Mouse (Mus musculus): Measurements from ENCODE around the gene Nos1ap. TPM values are rescaled to one million over a fixed set of nuclear protein-coding genes. Genes with fewer than 3 reads are reported as not detected.

Nos1ap gene
- polyA plus RNA-seq, 1 experiment from 2014 or later, result 26.9 TPM

GRCm38 (mm10) chr1:170495538-170496183 lies 94.0 kb downstream of the Nos1ap start:
- Histone ChIP-seq H3K36me3 (ENCODE audit: control insufficient read depth, insufficient read depth) (no peaks in the 10 kb centered on the region), H3K9me3 (ENCODE audit: control insufficient read depth, low read length) (no peaks in the 10 kb centered on the region), H3K4me1 (replicated peaks; ENCODE audit: control insufficient read depth, insufficient read depth, low read length) (no peaks in the 10 kb centered on the region), H3K27ac (ENCODE audit: low read length) (no peak overlapping the region), H3K27me3 (replicated peaks; ENCODE audit: control insufficient read depth, insufficient read depth, low read length) (no peaks in the 10 kb centered on the region), H3K4me2 (ENCODE audit: low read length) (no peak overlapping the region), H3K9ac (replicated peaks; ENCODE audit: low read depth, low read length) (no peak overlapping the region), H3K4me3 (replicated peaks; ENCODE audit: low read length) (no peak overlapping the region)
- no peak for ATAC-seq
- WGBS, result 73% methylated on average over 13 of the region's 13 CpGs

- Histone ChIP-seq H3K4me2 (ENCODE audit: low read length) (no peak overlapping the region), H3K9ac (replicated peaks; ENCODE audit: low read depth, low read length) (no peak overlapping the region), H3K9me3 (ENCODE audit: control insufficient read depth, low read length) (no peaks in the 10 kb centered on the region), H3K27me3 (replicated peaks; ENCODE audit: control insufficient read depth, insufficient read depth, low read length) (no peaks in the 10 kb centered on the region), H3K4me3 (replicated peaks; ENCODE audit: low read length) (no peak overlapping the region), H3K27ac (ENCODE audit: low read length) (peak overlapping the region; percentile 24; the same call in 1 of the 2 replicates), H3K4me1 (replicated peaks; ENCODE audit: control insufficient read depth, insufficient read depth, low read length) (no peaks in the 10 kb centered on the region; the same call in 1 of the 2 replicates), H3K36me3 (ENCODE audit: control insufficient read depth, insufficient read depth) (no peaks in the 10 kb centered on the region)
- peak; percentile 46; the same call in 1 of the 2 replicates for ATAC-seq
- WGBS, result 39% methylated on average over 2 of the region's 2 CpGs
Observed at GRCm38 (mm10) chr1:170492527-170492926, 97.1 kb downstream of the Nos1ap start.

- no peak for ATAC-seq
- H3K4me2 ChIP-seq (ENCODE audit: low read length), result no peak overlapping the region
- no peak overlapping the region for H3K4me3 ChIP-seq (replicated peaks; ENCODE audit: low read length)
- no peak overlapping the region for H3K9ac ChIP-seq (replicated peaks; ENCODE audit: low read depth, low read length)
- H3K27ac ChIP-seq (ENCODE audit: low read length), result no peak overlapping the region
- no peaks in the 10 kb centered on the region; the same call in 1 of the 2 replicates for H3K4me1 ChIP-seq (replicated peaks; ENCODE audit: control insufficient read depth, insufficient read depth, low read length)
- WGBS, result 82% methylated on average over 4 of the region's 4 CpGs
- no peaks in the 10 kb centered on the region for H3K27me3 ChIP-seq (replicated peaks; ENCODE audit: control insufficient read depth, insufficient read depth, low read length)
- no peaks in the 10 kb centered on the region for H3K36me3 ChIP-seq (ENCODE audit: control insufficient read depth, insufficient read depth)
- no peaks in the 10 kb centered on the region for H3K9me3 ChIP-seq (ENCODE audit: control insufficient read depth, low read length)
Observed at GRCm38 (mm10) chr1:170492027-170492426, 97.6 kb downstream of the Nos1ap start.

- 78% methylated on average over 7 of the region's 7 CpGs for WGBS
- no peaks in the 10 kb centered on the region for H3K27me3 ChIP-seq (replicated peaks; ENCODE audit: control insufficient read depth, insufficient read depth, low read length)
Observed at GRCm38 (mm10) chr1:170489936-170490335, 99.7 kb downstream of the Nos1ap start.

GRCm38 (mm10) chr1:170489450-170489849 lies 100.2 kb downstream of the Nos1ap start:
- no peaks in the 10 kb centered on the region for H3K9me3 ChIP-seq (ENCODE audit: control insufficient read depth, low read length)
- no peak overlapping the region for H3K4me2 ChIP-seq (ENCODE audit: low read length)
- ATAC-seq, result peak; percentile 52; the same call in 1 of the 2 replicates
- H3K4me1 ChIP-seq (replicated peaks; ENCODE audit: control insufficient read depth, insufficient read depth, low read length), result no peaks in the 10 kb centered on the region; the same call in 1 of the 2 replicates
- no peak overlapping the region for H3K4me3 ChIP-seq (replicated peaks; ENCODE audit: low read length)
- no peaks in the 10 kb centered on the region for H3K27me3 ChIP-seq (replicated peaks; ENCODE audit: control insufficient read depth, insufficient read depth, low read length)
- 34% methylated on average over 6 of the region's 6 CpGs for WGBS
- H3K9ac ChIP-seq (replicated peaks; ENCODE audit: low read depth, low read length), result no peak overlapping the region
- no peaks in the 10 kb centered on the region for H3K36me3 ChIP-seq (ENCODE audit: control insufficient read depth, insufficient read depth)
- peak overlapping the region; percentile 5; the same call in 1 of the 2 replicates for H3K27ac ChIP-seq (ENCODE audit: low read length)

More at GRCm38 (mm10) chr1:170489936-170490335, 99.7 kb downstream of the Nos1ap start:
- Histone ChIP-seq H3K4me1 (replicated peaks; ENCODE audit: control insufficient read depth, insufficient read depth, low read length) (no peaks in the 10 kb centered on the region; the same call in 1 of the 2 replicates), H3K9me3 (ENCODE audit: control insufficient read depth, low read length) (no peaks in the 10 kb centered on the region), H3K9ac (replicated peaks; ENCODE audit: low read depth, low read length) (no peak overlapping the region), H3K4me3 (replicated peaks; ENCODE audit: low read length) (no peak overlapping the region), H3K4me2 (ENCODE audit: low read length) (no peak overlapping the region), H3K36me3 (ENCODE audit: control insufficient read depth, insufficient read depth) (no peaks in the 10 kb centered on the region), H3K27ac (ENCODE audit: low read length) (peak overlapping the region; percentile 5; the same call in 1 of the 2 replicates)
- ATAC-seq, result peak; percentile 39; the same call in 1 of the 2 replicates

GRCm38 (mm10) chr1:170485119-170485518 lies 104.5 kb downstream of the Nos1ap start:
- Histone ChIP-seq H3K36me3 (ENCODE audit: control insufficient read depth, insufficient read depth) (no peaks in the 10 kb centered on the region), H3K4me2 (ENCODE audit: low read length) (no peak overlapping the region), H3K27me3 (replicated peaks; ENCODE audit: control insufficient read depth, insufficient read depth, low read length) (no peaks in the 10 kb centered on the region), H3K4me3 (replicated peaks; ENCODE audit: low read length) (no peak overlapping the region), H3K4me1 (replicated peaks; ENCODE audit: control insufficient read depth, insufficient read depth, low read length) (peaks cover 5% of the 10 kb centered on the region; the same call in 1 of the 2 replicates), H3K9me3 (ENCODE audit: control insufficient read depth, low read length) (no peaks in the 10 kb centered on the region), H3K27ac (ENCODE audit: low read length) (no peak overlapping the region), H3K9ac (replicated peaks; ENCODE audit: low read depth, low read length) (no peak overlapping the region)
- WGBS, result 59% methylated on average over 4 of the region's 4 CpGs
- no peak for ATAC-seq

- no peak for ATAC-seq
- WGBS, result 71% methylated on average over 7 of the region's 8 CpGs
- H3K27ac ChIP-seq (ENCODE audit: low read length), result no peak overlapping the region
Observed at GRCm38 (mm10) chr1:170482236-170482905, 107.3 kb downstream of the Nos1ap start.

GRCm38 (mm10) chr1:170481093-170481492 lies 108.6 kb downstream of the Nos1ap start:
- no peaks in the 10 kb centered on the region for H3K9me3 ChIP-seq (ENCODE audit: control insufficient read depth, low read length)
- H3K4me1 ChIP-seq (replicated peaks; ENCODE audit: control insufficient read depth, insufficient read depth, low read length), result peaks cover 24% of the 10 kb centered on the region
- no peak for ATAC-seq
- no peaks in the 10 kb centered on the region for H3K27me3 ChIP-seq (replicated peaks; ENCODE audit: control insufficient read depth, insufficient read depth, low read length)
- H3K36me3 ChIP-seq (ENCODE audit: control insufficient read depth, insufficient read depth), result no peaks in the 10 kb centered on the region
- no peak overlapping the region for H3K4me3 ChIP-seq (replicated peaks; ENCODE audit: low read length)
- no peak overlapping the region for H3K9ac ChIP-seq (replicated peaks; ENCODE audit: low read depth, low read length)
- WGBS, result 44% methylated on average over 3 of the region's 3 CpGs
- no peak overlapping the region for H3K27ac ChIP-seq (ENCODE audit: low read length)
- H3K4me2 ChIP-seq (ENCODE audit: low read length), result no peak overlapping the region

More at GRCm38 (mm10) chr1:170482236-170482905, 107.3 kb downstream of the Nos1ap start:
- no peak overlapping the region for H3K4me2 ChIP-seq (ENCODE audit: low read length)
- no peak overlapping the region for H3K4me3 ChIP-seq (replicated peaks; ENCODE audit: low read length)
- H3K9me3 ChIP-seq (ENCODE audit: control insufficient read depth, low read length), result no peaks in the 10 kb centered on the region
- peaks cover 17% of the 10 kb centered on the region for H3K4me1 ChIP-seq (replicated peaks; ENCODE audit: control insufficient read depth, insufficient read depth, low read length)
- H3K36me3 ChIP-seq (ENCODE audit: control insufficient read depth, insufficient read depth), result no peaks in the 10 kb centered on the region
- H3K9ac ChIP-seq (replicated peaks; ENCODE audit: low read depth, low read length), result no peak overlapping the region
- no peaks in the 10 kb centered on the region for H3K27me3 ChIP-seq (replicated peaks; ENCODE audit: control insufficient read depth, insufficient read depth, low read length)

- Histone ChIP-seq H3K4me1 (replicated peaks; ENCODE audit: control insufficient read depth, insufficient read depth, low read length) (peaks cover 24% of the 10 kb centered on the region), H3K27me3 (replicated peaks; ENCODE audit: control insufficient read depth, insufficient read depth, low read length) (no peaks in the 10 kb centered on the region), H3K4me3 (replicated peaks; ENCODE audit: low read length) (no peak overlapping the region), H3K27ac (ENCODE audit: low read length) (no peak overlapping the region), H3K9ac (replicated peaks; ENCODE audit: low read depth, low read length) (no peak overlapping the region), H3K9me3 (ENCODE audit: control insufficient read depth, low read length) (no peaks in the 10 kb centered on the region), H3K36me3 (ENCODE audit: control insufficient read depth, insufficient read depth) (no peaks in the 10 kb centered on the region), H3K4me2 (ENCODE audit: low read length) (no peak overlapping the region)
- no peak for ATAC-seq
- 30% methylated on average over 3 of the region's 3 CpGs for WGBS
Observed at GRCm38 (mm10) chr1:170479458-170479798, 110.2 kb downstream of the Nos1ap start.

Data from forebrain, embryonic 16.5 days (tissue).